Mouse (Mus musculus): ENCODE measurements around the gene Cxcl14. TPM values are rescaled to one million over a fixed set of nuclear protein-coding genes. Genes with fewer than 3 reads are reported as not detected.
A peak's percentile ranks its signal among the peaks of the same experiment; 100 is the strongest.

The Cxcl14 gene
- polyA plus RNA-seq, 1 experiment from 2014 or later, result 13.7 TPM

DNA sequence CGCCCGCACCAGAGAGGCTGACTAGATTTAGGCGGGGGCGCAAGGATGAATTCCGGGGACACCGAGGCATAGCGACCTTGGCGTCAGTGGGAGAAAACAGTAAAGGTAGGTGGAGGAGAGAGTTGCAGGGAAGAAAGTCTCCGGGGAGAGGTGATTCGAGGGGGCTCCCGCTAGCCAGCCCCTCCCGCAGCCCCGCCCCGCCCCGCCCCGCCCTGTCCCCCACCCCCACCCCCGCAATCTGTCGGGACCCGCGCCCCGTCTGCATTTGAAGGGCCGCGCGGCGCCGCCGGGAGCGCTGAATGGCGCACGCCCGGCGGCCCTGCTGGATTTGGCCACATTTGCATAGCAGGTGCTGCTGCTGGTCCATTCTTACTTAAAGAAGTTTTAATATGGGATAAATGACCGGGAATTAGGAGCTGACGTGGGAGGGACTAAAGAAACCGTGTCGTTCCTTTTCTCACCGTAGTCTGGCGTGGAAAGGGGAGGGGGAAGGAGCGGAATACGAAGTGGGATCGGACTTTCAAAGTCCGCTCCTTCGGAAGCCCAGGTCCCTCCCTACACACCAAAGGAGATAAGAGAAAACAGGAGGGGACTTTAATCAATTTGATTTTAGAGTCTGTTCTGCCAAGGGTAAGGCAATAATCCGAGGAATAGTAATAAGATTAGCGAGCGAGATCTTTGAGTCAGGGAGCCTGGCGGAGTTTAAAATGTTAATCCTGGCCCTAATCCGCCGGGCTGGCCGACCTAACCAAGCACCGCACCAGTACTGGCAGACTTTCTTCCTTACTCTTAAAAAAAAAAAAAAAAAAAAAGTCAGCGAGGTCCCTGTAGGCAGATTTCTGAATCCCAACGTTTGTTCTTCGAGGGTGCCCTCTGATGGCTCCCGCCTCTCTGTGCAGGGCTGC lies 37.1 kb downstream of the Cxcl14 start:
- ATAC-seq (ENCODE audit: borderline replicate concordance, extremely low read depth, low FRiP score, low TSS enrichment), result no peak
- WGBS, result under 1% methylated on average over 55 of the region's 55 CpGs
- peaks cover 94% of the 10 kb centered on the region for H3K27me3 ChIP-seq

DNA sequence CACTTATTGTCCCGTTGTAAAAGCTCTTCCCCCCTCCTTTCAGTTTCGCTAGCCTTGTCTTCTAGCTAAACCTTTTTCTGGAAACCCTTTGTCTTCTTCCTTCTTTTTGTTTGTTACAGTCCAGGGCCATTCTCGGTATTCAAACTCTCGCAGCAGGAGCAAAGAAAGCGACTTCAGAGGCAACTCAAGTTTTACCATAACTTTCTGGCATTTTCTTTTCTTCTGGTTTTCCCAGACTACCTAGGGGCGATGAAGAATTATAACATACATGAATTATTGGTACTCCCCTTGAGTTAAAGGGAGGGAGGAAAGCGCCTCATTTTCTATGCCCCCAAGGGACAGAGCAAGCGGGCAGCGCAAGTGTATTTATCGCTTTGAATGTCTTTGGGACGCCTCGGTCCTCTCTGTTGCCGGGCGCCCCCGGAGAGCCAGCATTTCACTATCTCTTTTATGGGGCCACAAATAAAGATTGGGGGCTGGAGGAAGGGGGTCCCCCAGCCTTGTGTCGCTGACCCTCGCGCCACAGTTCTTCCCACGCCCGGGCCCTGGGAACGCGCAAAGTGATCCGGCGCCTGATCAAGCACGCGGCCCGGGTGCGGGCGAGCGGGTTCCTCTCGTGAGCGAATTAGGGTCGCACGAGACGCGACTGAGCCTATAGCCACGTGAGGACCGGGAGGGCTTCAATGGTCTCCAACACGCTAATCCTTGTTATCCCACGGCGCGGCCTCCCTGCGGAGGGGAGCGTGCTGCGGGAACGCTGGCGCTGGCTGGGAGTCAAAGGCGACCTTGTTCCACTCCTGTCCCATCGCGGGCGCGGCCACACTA lies 37.9 kb downstream of the Cxcl14 start:
- Histone ChIP-seq H3K9me3 (no peaks in the 10 kb centered on the region), H3K27me3 (peaks cover 98% of the 10 kb centered on the region), H3K27ac (no peak overlapping the region), H3K9ac (no peak overlapping the region), H3K36me3 (no peaks in the 10 kb centered on the region), H3K4me1 (peaks cover 11% of the 10 kb centered on the region), H3K4me2 (peak overlapping the region; percentile 41), H3K4me3 (peak overlapping the region; percentile 12)
- WGBS, result 1% methylated on average over 52 of the region's 52 CpGs
- no peak for ATAC-seq (ENCODE audit: borderline replicate concordance, extremely low read depth, low FRiP score, low TSS enrichment)

More for the DNA sequence above, 37.1 kb downstream of the Cxcl14 start:
- peak overlapping the region; percentile 12 for H3K4me3 ChIP-seq
- no peaks in the 10 kb centered on the region for H3K9me3 ChIP-seq
- no peaks in the 10 kb centered on the region for H3K36me3 ChIP-seq
- H3K9ac ChIP-seq, result no peak overlapping the region
- peak overlapping the region; percentile 41 for H3K4me2 ChIP-seq
- H3K4me1 ChIP-seq, result peaks cover 11% of the 10 kb centered on the region
- H3K27ac ChIP-seq, result no peak overlapping the region

DNA sequence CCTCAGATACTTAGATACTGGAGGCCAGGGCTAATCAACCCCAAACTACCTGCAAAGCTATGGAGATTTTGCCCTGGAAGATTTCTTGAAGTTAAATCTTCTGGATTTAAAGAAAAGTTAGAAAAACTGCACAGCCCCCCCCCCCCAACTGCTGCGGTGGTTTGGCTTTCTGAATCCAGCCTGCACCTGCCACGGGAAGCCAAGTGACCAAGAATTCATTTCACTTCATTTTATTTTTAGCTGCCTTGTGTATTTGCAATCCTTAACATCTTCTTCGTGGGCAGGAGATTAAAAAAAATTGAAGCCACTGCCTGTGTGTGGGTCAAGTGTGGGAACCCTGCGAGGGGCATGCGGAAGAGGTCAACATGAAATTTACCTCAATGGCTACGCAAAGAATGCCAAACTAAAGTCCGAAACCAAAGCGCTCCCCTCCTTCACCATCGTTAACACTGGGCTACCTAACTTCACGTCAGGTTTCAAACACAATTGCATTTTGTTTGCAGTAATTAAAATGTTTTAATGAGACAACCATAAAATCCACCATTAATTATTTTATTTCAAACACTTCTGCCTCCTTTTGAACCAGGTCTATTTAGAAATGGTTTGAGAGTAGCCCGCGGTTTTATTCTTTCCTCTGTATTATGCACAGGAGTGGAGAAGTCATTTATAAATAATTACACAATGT lies 38.7 kb downstream of the Cxcl14 start:
- no peak overlapping the region for H3K4me2 ChIP-seq
- H3K9ac ChIP-seq, result no peak overlapping the region
- no peaks in the 10 kb centered on the region for H3K36me3 ChIP-seq
- no peaks in the 10 kb centered on the region for H3K9me3 ChIP-seq
- ATAC-seq (ENCODE audit: borderline replicate concordance, extremely low read depth, low FRiP score, low TSS enrichment), result no peak
- WGBS, result 6% methylated on average over 12 of the region's 12 CpGs
- H3K27me3 ChIP-seq, result peaks cover 98% of the 10 kb centered on the region
- H3K4me1 ChIP-seq, result peaks cover 11% of the 10 kb centered on the region
- no peak overlapping the region for H3K27ac ChIP-seq
- H3K4me3 ChIP-seq, result no peak overlapping the region

DNA sequence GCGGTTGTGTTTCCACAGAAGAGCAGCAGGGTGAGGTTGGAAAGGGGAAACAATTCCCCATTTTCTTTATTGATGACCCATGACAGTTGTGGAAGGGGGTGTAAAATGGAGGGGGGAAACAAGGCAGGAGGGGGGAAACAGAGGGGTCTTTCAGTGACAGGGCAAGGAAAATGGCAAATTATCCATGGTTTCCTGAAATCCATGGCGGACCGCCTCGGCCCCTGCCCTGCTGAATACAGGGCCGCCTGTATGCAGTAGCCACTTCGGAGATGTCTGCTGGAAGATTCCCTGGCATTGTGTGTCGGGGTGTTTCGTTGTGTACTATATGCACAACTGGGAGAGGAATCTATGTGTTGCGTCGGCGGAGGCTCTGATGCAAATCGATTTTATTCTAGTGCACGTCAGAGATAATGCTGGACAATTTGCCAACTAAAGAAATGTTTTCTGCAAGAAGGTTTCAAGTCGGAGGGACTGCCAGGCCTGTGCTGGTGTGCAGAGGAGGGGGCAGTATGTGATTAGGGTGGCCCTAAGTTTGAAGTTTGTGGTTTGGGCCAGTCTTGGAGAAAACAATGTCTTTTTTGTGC lies 39.5 kb downstream of the Cxcl14 start:
- no peaks in the 10 kb centered on the region for H3K36me3 ChIP-seq
- WGBS, result 10% methylated on average over 14 of the region's 14 CpGs
- no peak for ATAC-seq (ENCODE audit: borderline replicate concordance, extremely low read depth, low FRiP score, low TSS enrichment)
- H3K4me2 ChIP-seq, result no peak overlapping the region
- peaks cover 16% of the 10 kb centered on the region for H3K4me1 ChIP-seq
- H3K9me3 ChIP-seq, result no peaks in the 10 kb centered on the region
- H3K4me3 ChIP-seq, result no peak overlapping the region
- no peak overlapping the region for H3K9ac ChIP-seq
- H3K27me3 ChIP-seq, result peaks cover 100% of the 10 kb centered on the region
- no peak overlapping the region for H3K27ac ChIP-seq

DNA sequence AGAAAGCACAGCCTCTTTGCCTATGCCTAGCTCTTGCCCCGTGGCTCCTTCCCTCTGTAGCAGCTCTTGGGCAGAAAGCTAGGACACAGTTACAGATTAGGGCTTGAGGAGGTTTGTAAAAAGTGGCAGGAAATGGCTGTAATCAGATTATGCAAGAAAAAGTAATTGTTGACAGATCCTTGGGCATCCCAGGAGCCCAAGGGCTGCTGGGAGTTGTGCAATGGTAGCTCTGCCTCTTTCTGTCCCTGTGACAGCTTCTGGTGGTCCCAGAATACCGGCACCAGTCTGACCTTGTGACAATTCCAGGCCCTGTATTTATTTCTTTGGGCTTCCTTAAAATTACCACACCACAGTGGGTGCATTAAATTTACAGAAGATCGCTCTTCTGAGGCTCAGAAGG lies 43.0 kb downstream of the Cxcl14 start:
- ATAC-seq (ENCODE audit: borderline replicate concordance, extremely low read depth, low FRiP score, low TSS enrichment), result no peak
- 15% methylated on average over 3 of the region's 3 CpGs for WGBS
- H3K4me1 ChIP-seq, result peaks cover 12% of the 10 kb centered on the region
- peaks cover 100% of the 10 kb centered on the region for H3K27me3 ChIP-seq
- H3K9ac ChIP-seq, result no peak overlapping the region
- no peak overlapping the region for H3K27ac ChIP-seq
- no peak overlapping the region for H3K4me3 ChIP-seq
- H3K36me3 ChIP-seq, result no peaks in the 10 kb centered on the region
- H3K4me2 ChIP-seq, result no peak overlapping the region
- no peaks in the 10 kb centered on the region for H3K9me3 ChIP-seq

DNA sequence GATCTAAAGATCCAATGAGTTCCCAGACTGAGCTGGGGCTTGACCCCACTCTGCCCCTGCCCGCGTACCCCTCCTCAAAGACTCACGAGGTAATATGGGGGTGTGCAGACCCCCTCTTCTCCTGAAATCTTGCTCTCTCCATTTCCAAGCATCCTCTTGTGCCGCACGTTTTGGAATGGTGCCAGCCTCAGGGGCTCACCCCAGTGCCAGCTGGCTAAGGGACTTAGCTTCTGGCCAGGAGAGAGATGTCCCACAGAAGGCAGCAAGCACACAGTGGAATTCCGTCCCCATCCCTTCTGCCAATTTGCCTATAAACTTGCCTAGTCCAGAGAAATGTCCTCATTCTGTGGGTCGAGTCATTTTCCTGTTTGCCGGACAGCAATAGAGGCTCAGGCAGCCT lies 43.6 kb downstream of the Cxcl14 start:
- no peak overlapping the region for H3K27ac ChIP-seq
- H3K9me3 ChIP-seq, result no peaks in the 10 kb centered on the region
- H3K4me2 ChIP-seq, result no peak overlapping the region
- H3K36me3 ChIP-seq, result no peaks in the 10 kb centered on the region
- peaks cover 12% of the 10 kb centered on the region for H3K4me1 ChIP-seq
- no peak for ATAC-seq (ENCODE audit: borderline replicate concordance, extremely low read depth, low FRiP score, low TSS enrichment)
- peak overlapping the region; percentile 28; the same call in 1 of the 2 replicates for H3K4me3 ChIP-seq
- no peak overlapping the region for H3K9ac ChIP-seq
- peaks cover 100% of the 10 kb centered on the region for H3K27me3 ChIP-seq
- WGBS, result 8% methylated on average over 8 of the region's 8 CpGs

DNA sequence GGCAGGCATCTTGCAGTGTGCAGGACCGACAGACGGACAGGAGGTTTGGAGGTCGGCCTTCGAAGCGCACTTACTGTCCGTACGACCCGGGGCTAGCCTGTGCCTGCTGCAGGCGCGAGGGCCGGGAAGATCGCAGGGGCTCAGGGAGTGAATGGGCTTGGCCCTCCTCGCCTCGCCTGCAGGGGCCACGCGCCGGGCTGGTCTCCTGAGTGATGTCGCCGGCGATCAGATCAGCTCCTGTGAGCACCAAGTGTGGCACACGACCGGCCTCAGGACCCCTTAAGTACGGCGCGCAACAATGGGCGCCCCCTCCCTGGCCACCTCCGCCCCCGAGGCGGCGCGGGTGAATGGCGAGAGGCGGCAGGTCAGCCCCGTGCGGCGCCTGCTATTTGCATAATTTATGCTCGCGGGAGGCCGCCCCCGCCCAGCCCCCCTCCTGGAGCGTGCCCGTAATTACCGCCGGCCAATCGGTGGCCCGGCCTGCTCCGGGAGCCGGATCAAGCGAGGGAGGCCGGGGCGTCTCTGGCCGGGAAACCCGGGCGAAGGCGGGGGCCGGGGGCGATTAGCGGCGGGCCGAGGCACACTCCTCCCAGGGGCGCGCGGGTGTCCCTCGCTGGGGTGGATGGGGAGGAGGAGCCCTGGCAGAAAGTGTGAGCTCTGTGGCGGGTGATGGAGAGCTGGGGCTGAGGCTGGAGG lies 44.3 kb downstream of the Cxcl14 start, which contains the start of gene Neurog1:
Gene Neurog1, minus strand, starts transcription at position 240 of the 696 bp plus-strand sequence.
- H3K4me3 ChIP-seq, result peak within 1 kb of the TSS; percentile 28
- peaks cover 12% of the 10 kb centered on the region for H3K4me1 ChIP-seq
- 1% methylated on average over 59 of the region's 65 CpGs for WGBS
- peak within 1 kb of the TSS; percentile 50 for H3K4me2 ChIP-seq
- H3K9ac ChIP-seq, result no peak within 1 kb of the TSS
- H3K27me3 ChIP-seq, result peaks cover 100% of the 10 kb centered on the region
- H3K36me3 ChIP-seq, result no peaks in the 10 kb centered on the region
- 0 out of 2 replicates have a peak, but pooled peaks have one; percentile 53 for ATAC-seq (ENCODE audit: borderline replicate concordance, extremely low read depth, low FRiP score, low TSS enrichment)
- no peaks in the 10 kb centered on the region for H3K9me3 ChIP-seq
- no peak within 1 kb of the TSS for H3K27ac ChIP-seq

DNA sequence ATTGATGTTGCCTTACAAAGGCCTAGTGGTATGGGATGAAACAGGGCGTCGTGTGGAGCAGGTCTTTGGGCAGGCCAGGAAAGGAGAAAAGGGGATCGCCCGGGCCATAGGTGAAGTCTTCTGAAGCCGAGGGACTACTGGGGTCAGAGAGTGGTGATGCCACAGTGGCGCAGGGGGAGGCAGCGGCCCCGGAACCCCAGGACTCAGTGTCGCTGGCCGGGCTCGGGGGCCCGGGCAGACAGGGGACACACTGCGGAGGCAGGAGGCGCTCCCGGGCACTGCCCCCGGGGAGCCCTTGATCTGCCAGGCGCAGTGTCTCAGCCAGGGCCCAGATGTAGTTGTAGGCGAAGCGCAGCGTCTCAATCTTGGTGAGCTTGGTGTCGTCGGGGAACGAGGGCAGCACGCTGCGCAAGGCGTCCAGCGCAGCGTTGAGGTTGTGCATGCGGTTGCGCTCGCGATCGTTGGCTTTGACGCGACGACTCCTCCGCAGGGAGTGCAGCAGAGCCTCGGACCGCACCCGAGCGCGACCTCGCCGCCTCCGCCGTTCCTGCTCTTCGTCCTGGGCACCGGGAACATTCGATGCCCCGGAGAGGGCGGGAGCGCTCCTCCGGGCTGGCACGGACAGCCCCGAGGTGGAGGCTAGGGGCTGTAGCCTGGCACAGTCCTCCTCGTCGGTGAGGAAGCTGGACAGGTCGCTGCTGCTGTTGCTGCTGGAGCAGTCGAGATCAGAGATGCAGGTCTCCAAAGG lies 45.0 kb downstream of the Cxcl14 start:
- Histone ChIP-seq H3K4me3 (peak overlapping the region; percentile 28; the same call in 1 of the 2 replicates), H3K4me2 (peak overlapping the region; percentile 50; the same call in 1 of the 2 replicates)
- 1% methylated on average over 59 of the region's 59 CpGs for WGBS

DNA sequence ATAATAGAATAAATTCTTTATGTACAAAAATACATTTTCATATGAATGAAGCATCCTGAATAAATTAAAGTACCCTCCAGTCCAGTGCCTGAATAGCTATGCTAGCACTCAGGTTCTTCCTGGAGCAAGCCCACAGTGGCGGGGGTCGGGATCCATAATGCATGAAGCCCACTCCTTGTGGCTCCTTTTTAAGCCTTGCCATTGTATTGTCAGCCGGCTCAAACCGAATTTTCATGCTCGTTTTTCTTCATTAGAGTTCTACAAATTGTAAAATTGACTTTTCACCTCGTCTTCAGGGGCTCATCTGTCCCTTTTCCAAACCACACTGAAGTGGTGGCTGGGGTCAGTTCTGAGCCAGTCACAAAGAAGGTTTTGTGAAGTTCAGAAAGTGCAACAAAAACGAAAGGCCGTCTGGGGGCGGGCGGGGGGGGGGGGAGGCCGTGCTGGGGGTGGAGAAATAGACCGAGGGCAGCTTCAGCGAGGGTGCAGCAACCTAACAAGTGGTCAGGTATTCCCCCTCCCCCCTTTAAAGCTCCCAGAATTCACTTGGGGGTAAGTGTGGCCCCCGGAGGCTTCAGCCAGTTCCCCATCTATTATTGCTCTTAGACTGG lies 45.7 kb downstream of the Cxcl14 start:
- 2% methylated on average over 14 of the region's 14 CpGs for WGBS

More for the DNA sequence above, 45.0 kb downstream of the Cxcl14 start:
- Histone ChIP-seq H3K4me1 (peaks cover 12% of the 10 kb centered on the region), H3K27ac (no peak overlapping the region), H3K27me3 (peaks cover 100% of the 10 kb centered on the region), H3K9ac (no peak overlapping the region), H3K9me3 (no peaks in the 10 kb centered on the region), H3K36me3 (no peaks in the 10 kb centered on the region)
- no peak for ATAC-seq (ENCODE audit: borderline replicate concordance, extremely low read depth, low FRiP score, low TSS enrichment)

More for the DNA sequence above, 45.7 kb downstream of the Cxcl14 start:
- ATAC-seq (ENCODE audit: borderline replicate concordance, extremely low read depth, low FRiP score, low TSS enrichment), result no peak
- H3K36me3 ChIP-seq, result no peaks in the 10 kb centered on the region
- no peak overlapping the region for H3K4me3 ChIP-seq
- H3K9ac ChIP-seq, result no peak overlapping the region
- peaks cover 100% of the 10 kb centered on the region for H3K27me3 ChIP-seq
- H3K4me1 ChIP-seq, result peaks cover 12% of the 10 kb centered on the region
- no peak overlapping the region for H3K4me2 ChIP-seq
- H3K9me3 ChIP-seq, result no peaks in the 10 kb centered on the region
- H3K27ac ChIP-seq, result no peak overlapping the region
